Mouse (Mus musculus) MEL-GATA-1-ER (cell line): ENCODE measurements around the gene Lsr.
"Not testable (repeated sequence)": the region's sequence is repeated elsewhere in the genome, so short reads cannot be mapped to it uniquely, and the experiment has no call there.

Experiments
- DNase-seq: peaks from one replicate; pipeline ENCODE4 v3.0.0-alpha.2; 2012; ENCODE audit warnings: low read depth; ENCODE audit errors: extremely low read depth

Lsr gene

DNA sequence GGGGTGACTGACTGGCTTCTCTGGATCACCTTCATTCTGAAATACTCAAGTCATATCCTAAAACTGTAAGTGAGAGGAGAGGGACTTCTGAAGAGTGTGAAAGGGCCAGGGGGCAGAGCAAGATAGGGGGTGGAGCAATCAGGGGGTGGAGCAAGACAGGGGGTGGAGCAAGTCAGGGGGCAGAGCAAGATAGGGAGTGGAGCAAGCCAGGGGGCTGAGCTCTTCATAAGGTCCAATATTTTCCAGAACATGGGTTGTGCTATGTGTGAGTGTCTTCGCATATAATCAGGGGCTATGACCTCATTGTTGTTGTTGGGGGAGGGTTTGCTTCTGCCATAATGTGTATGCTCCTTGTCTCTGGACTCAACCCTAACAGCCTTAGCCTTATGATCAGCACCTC is 33.2 kb downstream of the Lsr start:
- not testable (repeated sequence) for DNase-seq

DNA sequence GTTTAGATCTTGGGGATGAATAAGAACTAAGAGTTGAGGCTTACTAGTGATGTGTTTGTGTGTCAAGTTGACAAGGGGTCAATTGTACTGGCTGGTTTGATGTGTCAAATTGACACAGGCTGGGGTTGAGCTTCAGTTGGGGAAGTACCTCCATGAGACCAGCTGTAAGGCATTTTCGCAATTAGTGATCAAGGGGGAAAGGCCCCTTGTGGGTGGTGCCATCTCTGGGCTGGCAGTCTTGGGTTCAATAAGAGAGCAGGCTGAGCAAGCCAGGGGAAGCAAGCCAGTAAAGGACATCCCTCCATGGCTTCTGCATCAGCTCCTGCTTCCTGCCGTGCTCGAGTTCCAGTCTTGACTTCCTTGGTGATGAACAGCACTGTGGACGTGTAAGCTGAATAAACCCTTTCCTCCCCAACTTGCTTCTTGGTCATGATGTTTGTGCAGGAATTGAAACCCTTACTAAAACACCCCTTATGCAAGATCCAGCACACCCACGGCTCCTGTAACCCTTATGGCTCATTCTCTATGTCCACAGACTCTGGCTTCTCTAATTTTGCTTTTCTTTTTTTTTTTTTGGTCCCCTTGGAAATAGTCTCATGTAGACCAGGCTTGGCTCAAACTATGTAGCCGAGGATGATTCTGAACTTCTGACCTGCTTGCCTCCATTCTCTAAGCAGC is 37.7 kb downstream of the Lsr start:
- DNase-seq: not testable (repeated sequence)

DNA sequence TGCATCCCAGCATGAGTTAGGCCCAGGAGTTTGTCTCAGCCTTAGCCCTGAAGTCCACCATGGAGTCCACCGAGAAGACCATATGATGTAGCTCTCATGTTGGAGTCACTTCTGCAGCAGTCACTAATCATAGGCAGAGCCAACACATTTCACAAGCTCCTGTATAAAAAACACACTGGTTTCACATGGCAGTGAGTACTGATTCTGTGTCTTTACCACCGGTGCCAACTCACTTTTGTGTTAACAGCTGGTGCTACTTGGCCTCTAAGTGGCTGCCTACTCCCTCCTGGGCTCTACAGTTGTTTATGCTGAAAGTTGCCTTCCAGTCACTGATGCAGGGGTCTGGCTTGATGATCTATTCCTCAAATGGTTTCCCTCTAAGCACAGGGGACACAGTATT is 48.7 kb downstream of the Lsr start, which contains the start of gene Hamp2:
Hamp2 (minus strand) TSS at position 101 of the 400 bp plus-strand sequence.
- not testable (repeated sequence) for DNase-seq

DNA sequence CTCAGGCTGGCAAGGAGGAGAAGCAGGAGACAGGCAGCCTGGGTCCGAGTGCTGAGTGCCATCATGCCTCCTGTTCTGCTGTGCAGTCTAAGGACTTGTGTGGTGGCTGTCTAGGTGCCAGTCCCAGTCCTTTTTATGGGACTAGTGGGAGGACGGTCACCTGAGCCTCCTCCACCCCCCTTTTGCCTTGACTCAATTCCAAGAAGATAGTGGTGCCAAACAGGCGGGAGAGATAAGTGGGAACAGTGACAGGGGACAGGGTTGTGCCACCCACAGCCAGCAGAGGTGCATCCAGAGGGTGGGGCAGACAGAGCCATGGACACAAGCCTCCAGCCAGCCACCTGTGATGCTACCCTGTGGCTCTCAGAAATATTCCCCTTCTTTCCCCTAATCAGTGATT is 49.2 kb downstream of the Lsr start:
- no peak for DNase-seq

DNA sequence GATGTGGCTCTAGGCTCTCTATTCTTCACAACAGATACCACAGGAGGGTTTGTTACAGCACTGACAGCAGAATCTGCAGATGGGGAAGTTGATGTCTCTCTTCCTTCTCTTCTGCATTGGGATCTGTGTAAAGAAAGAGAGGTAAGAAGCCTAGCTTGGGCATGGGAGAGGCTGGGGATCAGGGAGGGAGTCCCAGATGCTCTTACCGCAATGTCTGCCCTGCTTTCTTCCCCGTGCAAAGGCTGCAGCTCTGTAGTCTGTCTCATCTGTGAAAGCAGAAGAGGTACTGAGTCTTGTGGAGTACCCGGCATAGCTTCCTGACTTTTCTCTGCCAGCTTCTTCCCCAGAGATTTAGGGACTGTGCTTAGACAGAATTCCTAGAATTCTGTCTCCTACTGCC is 50.8 kb downstream of the Lsr start:
- not testable (repeated sequence) for DNase-seq

DNA sequence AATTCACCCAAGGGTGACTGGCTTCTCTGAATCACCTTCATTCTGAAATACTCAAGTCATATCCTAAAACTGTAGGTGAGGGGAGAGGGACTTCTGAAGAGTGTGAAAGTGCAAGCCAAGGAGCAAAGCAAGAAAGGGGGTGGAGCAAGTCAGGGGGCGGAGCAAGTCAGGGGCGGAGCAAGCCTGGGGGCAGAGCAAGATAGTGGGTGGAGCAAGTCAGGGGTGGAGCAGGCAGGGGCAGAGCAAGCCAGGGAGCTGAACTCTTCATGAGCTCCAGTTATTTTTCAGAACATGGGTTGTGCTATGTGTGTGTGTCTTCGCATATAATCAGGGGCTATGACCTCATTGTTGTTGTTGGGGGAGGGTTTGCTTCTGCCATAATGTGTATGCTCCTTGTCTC is 53.0 kb downstream of the Lsr start:
- DNase-seq: peak; percentile 36

DNA sequence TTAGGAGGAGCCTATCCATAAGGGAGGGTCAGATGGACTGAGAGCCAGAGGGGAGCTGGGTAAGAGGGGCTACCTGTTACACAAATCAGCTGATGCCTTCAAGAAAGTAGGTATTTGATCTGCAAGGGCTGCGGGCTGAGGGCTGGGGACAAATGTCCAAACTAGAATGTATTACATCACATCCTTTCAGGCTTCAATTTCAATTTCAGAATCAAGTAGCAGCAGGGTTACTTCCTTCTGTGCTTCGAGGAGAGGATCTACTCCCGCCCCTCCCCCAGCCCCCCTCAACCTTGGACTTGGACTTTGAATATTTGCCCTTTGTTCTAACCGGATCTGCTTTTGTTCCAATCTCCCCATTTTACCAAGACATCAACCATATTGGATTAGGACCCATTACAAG is 56.0 kb downstream of the Lsr start:
- DNase-seq: no peak

DNA sequence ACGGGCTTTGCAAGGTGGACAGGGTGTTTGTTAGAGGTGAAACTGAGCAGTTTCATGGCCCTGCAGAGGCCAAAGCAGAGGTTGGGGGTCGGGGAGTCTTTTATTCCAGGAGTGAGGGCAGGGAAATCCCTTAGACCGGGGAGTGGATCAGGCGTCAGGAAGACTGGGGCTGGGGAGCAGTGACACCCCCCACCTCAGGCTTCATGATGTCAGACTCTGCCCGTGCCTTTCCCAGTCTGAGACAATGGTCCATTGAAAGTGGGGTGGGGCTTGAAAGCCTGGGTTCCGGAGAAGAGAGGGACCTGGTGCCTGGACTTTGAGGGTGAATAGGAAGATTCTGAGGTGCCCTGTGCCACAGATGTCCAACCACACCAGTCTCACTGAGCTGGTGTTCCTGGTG is 56.6 kb downstream of the Lsr start:
- no peak for DNase-seq

DNA sequence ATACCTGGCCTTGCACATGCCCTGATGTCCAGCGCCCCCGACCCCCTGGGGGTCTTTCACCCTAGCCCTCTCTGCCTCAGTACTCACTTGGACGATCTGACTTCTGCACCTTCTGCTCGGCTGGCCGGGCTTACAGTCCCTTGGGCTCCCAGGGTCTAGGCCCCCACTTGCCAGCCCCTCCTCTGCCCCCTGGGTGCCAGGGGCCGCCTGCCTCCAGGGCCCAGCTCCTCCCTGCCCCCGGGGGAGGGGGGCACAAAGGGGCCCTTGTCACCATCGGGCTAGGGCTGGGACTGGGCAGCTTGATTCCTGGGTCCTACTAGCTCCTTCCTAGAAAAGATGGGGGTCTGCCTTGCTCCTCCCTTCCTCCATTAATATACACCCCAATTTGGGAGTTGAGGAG is 58.5 kb downstream of the Lsr start, which contains the start of gene Mag:
Mag (minus strand) TSS at position 142 of the 400 bp plus-strand sequence.
- no peak for DNase-seq

DNA sequence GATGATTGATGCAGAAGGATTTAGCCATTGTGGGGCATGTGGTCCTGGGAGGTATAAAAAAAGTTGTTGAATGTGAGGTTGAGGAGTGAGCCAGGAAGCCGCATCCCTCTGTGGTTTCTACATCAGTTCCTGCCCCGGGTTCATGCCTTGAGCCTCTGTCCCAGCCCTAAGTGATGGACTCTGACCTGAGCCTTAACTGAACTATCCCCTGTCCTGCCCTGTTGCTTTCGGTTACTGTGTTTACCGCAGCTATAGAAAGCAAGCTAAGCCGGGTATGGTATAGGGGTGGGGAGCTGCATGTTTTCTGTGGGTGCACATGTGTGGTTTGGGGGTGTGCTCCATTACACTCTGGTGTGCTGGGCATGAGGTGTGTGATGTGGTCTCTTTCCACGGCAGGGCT is 63.5 kb downstream of the Lsr start:
- DNase-seq: no peak

DNA sequence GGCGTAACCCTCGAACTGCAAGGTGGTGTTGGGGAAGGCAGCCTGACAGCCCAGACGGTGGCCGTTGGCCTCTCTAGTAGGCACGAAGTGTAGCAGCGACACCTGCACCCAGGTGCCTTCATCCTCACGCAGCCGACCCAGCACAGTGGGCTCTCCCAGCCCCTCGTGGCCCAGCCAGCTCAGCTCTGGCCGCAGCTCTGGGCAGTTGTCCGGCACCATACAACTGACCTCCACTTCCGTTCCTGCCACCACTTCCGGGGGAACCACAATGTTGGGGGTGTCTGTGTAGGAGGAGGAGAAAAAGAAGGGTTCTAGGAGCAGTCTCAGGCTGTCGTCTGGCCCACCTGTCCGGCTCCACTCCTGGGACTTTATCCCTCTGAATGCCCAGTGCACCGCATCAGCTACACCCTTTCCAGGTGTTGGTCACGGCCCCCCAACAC is 64.3 kb downstream of the Lsr start:
- DNase-seq: no peak

DNA sequence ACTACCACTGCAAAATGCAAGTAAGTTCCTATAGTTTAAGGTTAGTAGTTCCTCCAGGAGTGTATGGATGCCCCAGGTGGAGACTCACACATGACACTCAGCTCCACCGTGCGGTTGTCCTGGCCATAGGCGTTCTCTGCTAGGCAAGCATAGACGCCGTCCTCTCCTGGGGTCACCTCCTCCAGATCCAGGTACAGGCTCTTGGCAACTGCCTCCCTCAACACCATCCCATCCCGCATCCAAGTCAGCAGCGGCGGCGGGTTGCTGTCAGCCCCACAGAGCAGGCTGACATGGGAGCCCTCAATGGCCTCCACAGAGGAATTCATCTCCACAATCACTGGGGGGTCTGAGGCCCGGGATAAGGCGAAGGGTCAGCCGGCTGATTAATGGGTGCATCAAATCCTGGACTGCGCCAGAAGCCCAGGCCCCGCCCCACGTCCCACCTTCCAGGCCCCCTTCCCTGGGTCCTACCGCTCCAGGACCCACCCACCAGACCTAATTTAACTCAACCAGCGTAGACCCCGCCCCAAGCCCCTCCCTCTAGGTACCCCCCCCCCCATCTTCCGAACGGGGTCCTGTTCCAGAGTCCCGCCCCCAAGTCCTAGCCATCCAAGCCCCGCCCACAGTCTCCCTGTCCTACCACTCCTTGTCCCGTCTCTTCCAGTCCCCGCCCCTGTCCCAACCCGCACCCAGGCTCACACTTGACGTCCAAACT is 64.8 kb downstream of the Lsr start:
- peak; percentile 22 for DNase-seq
